Mouse (Mus musculus) erythroblast, embryonic 14.5 days (primary cell): Measurements from ENCODE around the gene Atxn1.

Experiments
- GATA1 ChIP-seq: IDR thresholded peaks from 2 replicates; pipeline ENCODE4 v1.6.1; 2012; ENCODE audit warnings: low read length, inconsistent platforms, mixed read lengths
- TAL1 ChIP-seq: IDR thresholded peaks from 3 replicates; pipeline ENCODE4 v1.6.1; 2012; ENCODE audit warnings: low read length, inconsistent platforms, mixed read lengths

- TF ChIP-seq GATA1 (no peak), TAL1 (no peak)
Measured at GRCm38 (mm10) chr13:45925294-45925693, 39.5 kb downstream of the Atxn1 start.
